Mouse (Mus musculus) stomach, embryonic 16.5 days (tissue): ENCODE results near the gene Fam53a. TPM values are rescaled to one million over a fixed set of nuclear protein-coding genes. Genes with fewer than 3 reads are reported as not detected.
A peak's percentile ranks its signal among the peaks of the same experiment; 100 is the strongest.

Experiments used
- ATAC-seq: fragments of 200-750 bp; cut with Nextera tagmentation; 2 replicates; pipeline ENCODE4 v1.8.0; 2017; ENCODE audit warnings: moderate number of reproducible peaks, moderate TSS enrichment; ENCODE audit not compliant: insufficient read depth, low FRiP score
- H3K27ac ChIP-seq: fragments of 300-500 bp; sonication (generic); 2 replicates; pipeline ENCODE4 v1.5.1; 2014; ENCODE audit warnings: low read length
- H3K27me3 ChIP-seq: fragments of 300-500 bp; sonication (generic); 2 replicates; pipeline ENCODE4 v1.6.1; 2014; ENCODE audit warnings: low read length, control low read depth, mixed read lengths; ENCODE audit not compliant: control insufficient read depth, insufficient read depth
- H3K36me3 ChIP-seq: fragments of 300-500 bp; sonication (generic); 2 replicates; pipeline ENCODE4 v1.6.1; 2014; ENCODE audit warnings: low read length; ENCODE audit not compliant: control insufficient read depth, insufficient read depth
- H3K4me1 ChIP-seq: fragments of 300-500 bp; sonication (generic); 2 replicates; pipeline ENCODE4 v1.6.1; 2014; ENCODE audit warnings: low read length, control low read depth, mixed read lengths; ENCODE audit not compliant: control insufficient read depth, insufficient read depth
- H3K4me2 ChIP-seq: fragments of 300-500 bp; sonication (generic); 2 replicates; pipeline ENCODE4 v1.6.1; 2014; ENCODE audit warnings: low read depth, low read length, mixed read lengths
- H3K4me3 ChIP-seq: fragments of 300-500 bp; sonication (generic); replicated peaks from 2 replicates; pipeline ENCODE4 v1.5.1; 2014; ENCODE audit warnings: mild to moderate bottlenecking, low read length
- H3K9ac ChIP-seq: fragments of 300-500 bp; sonication (generic); 2 replicates; pipeline ENCODE4 v1.6.1; 2014; ENCODE audit warnings: low read length
- H3K9me3 ChIP-seq: fragments of 300-500 bp; sonication (generic); replicated peaks from 2 replicates; pipeline ENCODE4 v1.6.1; 2016; ENCODE audit warnings: low read length, control low read depth; ENCODE audit not compliant: control insufficient read depth
- WGBS: fragments of 180-500 bp; shearing (Covaris S2); extraction: QIAGEN DNeasy Blood & Tissue Kit; methylation state at CpG from one replicate; pipeline ENCODE4 v1.1.7; 2014; 5-methylcytosine and 5-hydroxymethylcytosine counted together
- polyA plus RNA-seq: library from polyadenylated mRNA; unstranded; fragments of >200 nt; fragmentation: Nextera tagmentation; extraction: Ambion mirVana; gene quantifications from 2 replicates; pipeline ENCODE4 v1.2.1, GENCODE M21; 2015

Gene Fam53a
- polyA plus RNA-seq, 1 experiment from 2014 or later: 50.3 TPM

DNA sequence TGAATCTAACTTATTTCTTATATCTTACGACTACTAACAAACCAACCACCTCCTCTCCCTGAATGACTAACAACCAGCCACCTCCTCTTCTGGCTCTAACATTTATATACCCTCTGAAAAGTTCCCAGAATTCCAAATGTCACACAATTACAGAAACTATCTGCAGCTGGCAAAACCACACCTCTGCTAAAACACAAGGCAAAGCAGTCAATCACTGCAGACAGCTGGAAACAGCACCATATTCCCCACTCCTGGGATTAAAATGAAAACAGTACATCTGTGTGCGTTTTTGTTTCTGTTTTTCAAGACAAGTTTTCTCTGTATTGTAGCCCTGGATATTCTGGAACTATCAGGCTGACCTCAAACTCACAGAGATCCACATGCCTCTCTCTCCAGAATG lies 6.8 kb downstream of the Fam53a start:
- no peaks in the 10 kb centered on the region for H3K27me3 ChIP-seq
- 80% methylated on average over 2 of the region's 2 CpGs for WGBS
- H3K9me3 ChIP-seq: no peaks in the 10 kb centered on the region
- H3K4me1 ChIP-seq: peaks cover 1% of the 10 kb centered on the region
- H3K9ac ChIP-seq: no peak overlapping the region
- H3K27ac ChIP-seq: no peak overlapping the region
- no peaks in the 10 kb centered on the region for H3K36me3 ChIP-seq
- H3K4me2 ChIP-seq: no peak overlapping the region
- no peak overlapping the region for H3K4me3 ChIP-seq
- no peak for ATAC-seq

DNA sequence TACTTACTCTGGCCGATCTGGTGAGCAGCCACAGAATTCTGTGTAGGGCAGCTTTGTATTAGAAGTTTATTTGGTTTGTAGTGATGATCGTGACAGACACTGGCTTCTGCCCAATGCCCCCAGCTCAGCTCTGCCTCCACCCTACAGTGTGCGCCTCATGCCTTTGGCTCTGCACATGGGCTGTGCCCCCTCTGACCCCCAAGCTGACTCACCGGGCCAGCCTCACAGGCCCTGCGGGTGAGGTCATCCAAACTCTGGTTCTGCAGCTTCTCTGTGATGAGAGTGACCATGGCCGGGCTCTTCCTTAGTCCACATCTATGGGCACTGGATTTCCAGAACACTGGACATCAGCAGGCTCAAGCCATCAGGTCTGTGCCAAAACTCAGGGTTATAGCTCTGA lies 15.0 kb downstream of the Fam53a start:
- no peaks in the 10 kb centered on the region for H3K9me3 ChIP-seq
- no peaks in the 10 kb centered on the region for H3K27me3 ChIP-seq
- H3K9ac ChIP-seq: no peak overlapping the region
- no peak for ATAC-seq
- no peak overlapping the region for H3K27ac ChIP-seq
- WGBS: 72% methylated on average over 6 of the region's 6 CpGs
- H3K4me3 ChIP-seq: no peak overlapping the region
- H3K4me1 ChIP-seq: no peaks in the 10 kb centered on the region
- no peak overlapping the region for H3K4me2 ChIP-seq
- H3K36me3 ChIP-seq: peaks cover 5% of the 10 kb centered on the region; the same call in 1 of the 2 replicates

GRCm38 (mm10) chr5:33611795-33612194 lies 17.6 kb downstream of the Fam53a start:
- 89% methylated on average over 1 of the region's 1 CpGs for WGBS

GRCm38 (mm10) chr5:33609226-33609625 lies 20.2 kb downstream of the Fam53a start:
- no peaks in the 10 kb centered on the region for H3K9me3 ChIP-seq
- no peak overlapping the region for H3K4me2 ChIP-seq
- ATAC-seq: no peak
- H3K27me3 ChIP-seq: no peaks in the 10 kb centered on the region
- no peak overlapping the region for H3K9ac ChIP-seq
- H3K4me3 ChIP-seq: no peak overlapping the region
- WGBS: 83% methylated on average over 1 of the region's 1 CpGs
- H3K27ac ChIP-seq: no peak overlapping the region
- no peaks in the 10 kb centered on the region for H3K4me1 ChIP-seq
- peaks cover 13% of the 10 kb centered on the region; the same call in 1 of the 2 replicates for H3K36me3 ChIP-seq

More at GRCm38 (mm10) chr5:33611795-33612194, 17.6 kb downstream of the Fam53a start:
- H3K9ac ChIP-seq: no peak overlapping the region
- no peaks in the 10 kb centered on the region for H3K4me1 ChIP-seq
- ATAC-seq: no peak
- H3K9me3 ChIP-seq: no peaks in the 10 kb centered on the region
- no peak overlapping the region for H3K4me3 ChIP-seq
- no peaks in the 10 kb centered on the region for H3K27me3 ChIP-seq
- no peak overlapping the region for H3K4me2 ChIP-seq
- peaks cover 13% of the 10 kb centered on the region; the same call in 1 of the 2 replicates for H3K36me3 ChIP-seq
- no peak overlapping the region for H3K27ac ChIP-seq

DNA sequence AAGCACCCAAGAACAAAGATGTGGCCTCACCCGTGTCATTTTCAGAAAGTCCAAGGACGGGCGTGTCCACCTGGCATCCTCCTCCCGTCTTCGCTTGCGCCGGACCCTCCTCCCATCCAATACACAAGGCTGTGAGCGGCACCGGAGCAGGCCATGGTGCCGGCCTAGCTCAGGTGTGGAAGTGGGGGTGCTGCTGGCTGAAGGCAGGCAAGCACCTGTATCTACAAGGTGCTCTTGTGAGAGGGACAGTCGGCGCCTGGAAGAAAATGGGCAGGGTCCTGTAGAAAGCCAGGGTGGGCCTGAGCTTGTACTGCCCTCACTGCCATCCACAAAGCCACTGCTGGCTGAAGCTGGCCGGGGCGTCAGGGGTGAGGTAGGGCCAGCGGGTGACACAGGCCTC lies 22.0 kb downstream of the Fam53a start:
- Histone ChIP-seq H3K36me3 (0 out of 2 replicates have a peak, but pooled peaks cover 8% of the 10 kb centered on the region), H3K9me3 (no peaks in the 10 kb centered on the region), H3K4me3 (no peak overlapping the region), H3K27ac (no peak overlapping the region), H3K4me2 (no peak overlapping the region), H3K4me1 (no peaks in the 10 kb centered on the region), H3K9ac (no peak overlapping the region), H3K27me3 (no peaks in the 10 kb centered on the region)
- no peak for ATAC-seq
- WGBS: 92% methylated on average over 15 of the region's 15 CpGs

- Histone ChIP-seq H3K9ac (no peak overlapping the region), H3K36me3 (0 out of 2 replicates have a peak, but pooled peaks cover 8% of the 10 kb centered on the region), H3K4me3 (no peak overlapping the region), H3K27me3 (no peaks in the 10 kb centered on the region), H3K9me3 (no peaks in the 10 kb centered on the region), H3K4me2 (no peak overlapping the region), H3K27ac (no peak overlapping the region), H3K4me1 (no peaks in the 10 kb centered on the region)
- 80% methylated on average over 7 of the region's 7 CpGs for WGBS
- no peak for ATAC-seq
Observed at GRCm38 (mm10) chr5:33606631-33607030, 22.8 kb downstream of the Fam53a start.

DNA sequence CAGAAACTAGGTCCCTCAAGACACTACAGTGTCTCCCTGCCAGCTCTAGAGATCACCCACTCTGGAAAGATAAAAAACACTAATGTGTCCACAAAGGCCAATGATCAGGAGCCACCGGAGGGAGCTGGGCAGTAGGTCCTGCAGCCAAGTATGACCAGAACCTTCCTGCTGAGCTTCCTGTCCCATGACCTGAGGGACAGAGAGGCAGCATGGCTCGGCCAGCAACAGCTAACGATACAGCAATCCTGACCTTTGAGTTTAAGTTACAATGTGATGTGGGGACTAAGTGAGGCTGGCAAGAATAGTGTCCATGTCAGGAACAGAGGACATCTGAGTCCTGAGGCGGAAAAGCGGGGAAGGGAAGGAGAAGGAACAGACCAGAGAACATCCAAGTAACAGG lies 24.1 kb downstream of the Fam53a start:
- 0 out of 2 replicates have a peak, but pooled peaks cover 8% of the 10 kb centered on the region for H3K36me3 ChIP-seq

GRCm38 (mm10) chr5:33593620-33594019 lies 35.8 kb downstream of the Fam53a start:
- Histone ChIP-seq H3K9ac (no peak overlapping the region), H3K4me2 (no peak overlapping the region), H3K27ac (no peak overlapping the region), H3K4me3 (no peak overlapping the region), H3K4me1 (no peaks in the 10 kb centered on the region), H3K27me3 (no peaks in the 10 kb centered on the region), H3K9me3 (no peaks in the 10 kb centered on the region), H3K36me3 (0 out of 2 replicates have a peak, but pooled peaks cover 2% of the 10 kb centered on the region)
- WGBS: 49% methylated on average over 2 of the region's 2 CpGs
- peak; percentile 29; the same call in 1 of the 2 replicates for ATAC-seq

More for the DNA sequence above, 24.1 kb downstream of the Fam53a start:
- 86% methylated on average over 5 of the region's 5 CpGs for WGBS
- ATAC-seq: no peak
- Histone ChIP-seq H3K4me3 (no peak overlapping the region), H3K4me1 (no peaks in the 10 kb centered on the region), H3K27me3 (no peaks in the 10 kb centered on the region), H3K9ac (no peak overlapping the region), H3K4me2 (no peak overlapping the region), H3K9me3 (no peaks in the 10 kb centered on the region), H3K27ac (no peak overlapping the region)

- H3K4me1 ChIP-seq: no peaks in the 10 kb centered on the region
- no peaks in the 10 kb centered on the region for H3K36me3 ChIP-seq
- H3K27me3 ChIP-seq: no peaks in the 10 kb centered on the region
- no peak overlapping the region for H3K4me2 ChIP-seq
- ATAC-seq: 0 out of 2 replicates have a peak, but pooled peaks have one; percentile 19
- 69% methylated on average over 5 of the region's 5 CpGs for WGBS
- no peaks in the 10 kb centered on the region for H3K9me3 ChIP-seq
- H3K27ac ChIP-seq: no peak overlapping the region
- no peak overlapping the region for H3K9ac ChIP-seq
- H3K4me3 ChIP-seq: no peak overlapping the region
Observed at GRCm38 (mm10) chr5:33589221-33589888, 40.1 kb downstream of the Fam53a start.
